Mouse (Mus musculus): Measurements from ENCODE around the gene Slit3. TPM values are rescaled to one million over a fixed set of nuclear protein-coding genes. Genes with fewer than 3 reads are reported as not detected.

The Slit3 gene
- polyA plus RNA-seq, 1 experiment from 2014 or later = 7.4 TPM

- Histone ChIP-seq H3K27me3 (ENCODE audit: control insufficient read depth, insufficient read depth, low read length) (no peaks in the 10 kb centered on the region), H3K9me3 (ENCODE audit: control insufficient read depth, low read length) (no peaks in the 10 kb centered on the region; the same call in 1 of the 2 replicates), H3K4me1 (replicated peaks; ENCODE audit: control insufficient read depth, insufficient read depth, low read length) (no peaks in the 10 kb centered on the region), H3K4me2 (ENCODE audit: low read depth, low read length, severe bottlenecking) (no peak overlapping the region), H3K4me3 (ENCODE audit: low read depth, low read length) (no peak overlapping the region), H3K36me3 (ENCODE audit: control insufficient read depth, insufficient read depth, low read length) (no peaks in the 10 kb centered on the region), H3K27ac (ENCODE audit: low read depth, low read length) (no peak overlapping the region), H3K9ac (ENCODE audit: low read length) (no peak overlapping the region)
- ATAC-seq (replicated peaks; ENCODE audit: low FRiP score) (no peak), DNase-seq (ENCODE audit: low spot score) (no peak)
- 96% methylated on average over 5 of the region's 5 CpGs for WGBS
These were observed 577.9 kb downstream of the Slit3 start for GRCm38 (mm10) chr11:35698901-35699300.

GRCm38 (mm10) chr11:35703471-35703870 lies 582.4 kb downstream of the Slit3 start:
- 70% methylated on average over 4 of the region's 4 CpGs for WGBS
- Histone ChIP-seq H3K9ac (ENCODE audit: low read length) (no peak overlapping the region), H3K4me1 (replicated peaks; ENCODE audit: control insufficient read depth, insufficient read depth, low read length) (no peaks in the 10 kb centered on the region), H3K27ac (ENCODE audit: low read depth, low read length) (no peak overlapping the region), H3K9me3 (ENCODE audit: control insufficient read depth, low read length) (no peaks in the 10 kb centered on the region; the same call in 1 of the 2 replicates), H3K27me3 (ENCODE audit: control insufficient read depth, insufficient read depth, low read length) (no peaks in the 10 kb centered on the region), H3K4me2 (ENCODE audit: low read depth, low read length, severe bottlenecking) (no peak overlapping the region), H3K36me3 (ENCODE audit: control insufficient read depth, insufficient read depth, low read length) (no peaks in the 10 kb centered on the region), H3K4me3 (ENCODE audit: low read depth, low read length) (no peak overlapping the region)
- ATAC-seq (replicated peaks; ENCODE audit: low FRiP score) = no peak
- DNase-seq (ENCODE audit: low spot score) = no peak

GRCm38 (mm10) chr11:35704381-35704780 lies 583.4 kb downstream of the Slit3 start:
- Histone ChIP-seq H3K4me3 (ENCODE audit: low read depth, low read length) (no peak overlapping the region), H3K36me3 (ENCODE audit: control insufficient read depth, insufficient read depth, low read length) (no peaks in the 10 kb centered on the region), H3K9me3 (ENCODE audit: control insufficient read depth, low read length) (no peaks in the 10 kb centered on the region; the same call in 1 of the 2 replicates), H3K9ac (ENCODE audit: low read length) (no peak overlapping the region), H3K4me1 (replicated peaks; ENCODE audit: control insufficient read depth, insufficient read depth, low read length) (no peaks in the 10 kb centered on the region), H3K4me2 (ENCODE audit: low read depth, low read length, severe bottlenecking) (no peak overlapping the region), H3K27me3 (ENCODE audit: control insufficient read depth, insufficient read depth, low read length) (no peaks in the 10 kb centered on the region), H3K27ac (ENCODE audit: low read depth, low read length) (no peak overlapping the region)
- 97% methylated on average over 13 of the region's 13 CpGs for WGBS
- no peak for ATAC-seq (replicated peaks; ENCODE audit: low FRiP score)
- no peak for DNase-seq (ENCODE audit: low spot score)

- no peaks in the 10 kb centered on the region for H3K36me3 ChIP-seq (ENCODE audit: control insufficient read depth, insufficient read depth, low read length)
These were observed 583.9 kb downstream of the Slit3 start for GRCm38 (mm10) chr11:35704927-35705326.

GRCm38 (mm10) chr11:35707431-35707830 lies 586.4 kb downstream of the Slit3 start:
- Histone ChIP-seq H3K4me3 (ENCODE audit: low read depth, low read length) (no peak overlapping the region), H3K9me3 (ENCODE audit: control insufficient read depth, low read length) (no peaks in the 10 kb centered on the region; the same call in 1 of the 2 replicates), H3K4me2 (ENCODE audit: low read depth, low read length, severe bottlenecking) (no peak overlapping the region), H3K9ac (ENCODE audit: low read length) (no peak overlapping the region), H3K27me3 (ENCODE audit: control insufficient read depth, insufficient read depth, low read length) (no peaks in the 10 kb centered on the region), H3K36me3 (ENCODE audit: control insufficient read depth, insufficient read depth, low read length) (no peaks in the 10 kb centered on the region), H3K4me1 (replicated peaks; ENCODE audit: control insufficient read depth, insufficient read depth, low read length) (no peaks in the 10 kb centered on the region), H3K27ac (ENCODE audit: low read depth, low read length) (no peak overlapping the region)
- DNase-seq (ENCODE audit: low spot score) = no peak
- 97% methylated on average over 12 of the region's 12 CpGs for WGBS
- no peak for ATAC-seq (replicated peaks; ENCODE audit: low FRiP score)

More at GRCm38 (mm10) chr11:35704927-35705326, 583.9 kb downstream of the Slit3 start:
- DNase-seq (ENCODE audit: low spot score) (no peak), ATAC-seq (replicated peaks; ENCODE audit: low FRiP score) (no peak)
- Histone ChIP-seq H3K4me3 (ENCODE audit: low read depth, low read length) (no peak overlapping the region), H3K4me1 (replicated peaks; ENCODE audit: control insufficient read depth, insufficient read depth, low read length) (no peaks in the 10 kb centered on the region), H3K27me3 (ENCODE audit: control insufficient read depth, insufficient read depth, low read length) (no peaks in the 10 kb centered on the region), H3K9me3 (ENCODE audit: control insufficient read depth, low read length) (no peaks in the 10 kb centered on the region; the same call in 1 of the 2 replicates), H3K4me2 (ENCODE audit: low read depth, low read length, severe bottlenecking) (no peak overlapping the region), H3K27ac (ENCODE audit: low read depth, low read length) (no peak overlapping the region), H3K9ac (ENCODE audit: low read length) (no peak overlapping the region)
- 92% methylated on average over 5 of the region's 5 CpGs for WGBS

- Histone ChIP-seq H3K9ac (ENCODE audit: low read length) (no peak overlapping the region), H3K4me3 (ENCODE audit: low read depth, low read length) (no peak overlapping the region), H3K4me2 (ENCODE audit: low read depth, low read length, severe bottlenecking) (no peak overlapping the region), H3K9me3 (ENCODE audit: control insufficient read depth, low read length) (no peaks in the 10 kb centered on the region), H3K27me3 (ENCODE audit: control insufficient read depth, insufficient read depth, low read length) (no peaks in the 10 kb centered on the region), H3K27ac (ENCODE audit: low read depth, low read length) (no peak overlapping the region), H3K36me3 (ENCODE audit: control insufficient read depth, insufficient read depth, low read length) (no peaks in the 10 kb centered on the region), H3K4me1 (replicated peaks; ENCODE audit: control insufficient read depth, insufficient read depth, low read length) (no peaks in the 10 kb centered on the region)
- no peak for DNase-seq (ENCODE audit: low spot score)
- WGBS = 86% methylated on average over 6 of the region's 6 CpGs
- no peak for ATAC-seq (replicated peaks; ENCODE audit: low FRiP score)
These were observed 590.3 kb downstream of the Slit3 start for GRCm38 (mm10) chr11:35711314-35711713.

GRCm38 (mm10) chr11:35718881-35719280 lies 597.9 kb downstream of the Slit3 start:
- H3K9ac ChIP-seq (ENCODE audit: low read length) = no peak overlapping the region
- 81% methylated on average over 1 of the region's 1 CpGs for WGBS
- H3K4me1 ChIP-seq (replicated peaks; ENCODE audit: control insufficient read depth, insufficient read depth, low read length) = no peaks in the 10 kb centered on the region
- H3K9me3 ChIP-seq (ENCODE audit: control insufficient read depth, low read length) = no peaks in the 10 kb centered on the region
- no peak overlapping the region for H3K4me2 ChIP-seq (ENCODE audit: low read depth, low read length, severe bottlenecking)
- no peak overlapping the region for H3K4me3 ChIP-seq (ENCODE audit: low read depth, low read length)
- H3K27me3 ChIP-seq (ENCODE audit: control insufficient read depth, insufficient read depth, low read length) = no peaks in the 10 kb centered on the region
- no peak for ATAC-seq (replicated peaks; ENCODE audit: low FRiP score)
- H3K27ac ChIP-seq (ENCODE audit: low read depth, low read length) = no peak overlapping the region
- H3K36me3 ChIP-seq (ENCODE audit: control insufficient read depth, insufficient read depth, low read length) = no peaks in the 10 kb centered on the region
- no peak for DNase-seq (ENCODE audit: low spot score)

- H3K4me3 ChIP-seq (ENCODE audit: low read depth, low read length) = no peak overlapping the region
- no peaks in the 10 kb centered on the region for H3K36me3 ChIP-seq (ENCODE audit: control insufficient read depth, insufficient read depth, low read length)
- no peak overlapping the region for H3K4me2 ChIP-seq (ENCODE audit: low read depth, low read length, severe bottlenecking)
- no peak overlapping the region for H3K9ac ChIP-seq (ENCODE audit: low read length)
- no peaks in the 10 kb centered on the region for H3K27me3 ChIP-seq (ENCODE audit: control insufficient read depth, insufficient read depth, low read length)
- DNase-seq (ENCODE audit: low spot score) = no peak
- ATAC-seq (replicated peaks; ENCODE audit: low FRiP score) = no peak
- H3K4me1 ChIP-seq (replicated peaks; ENCODE audit: control insufficient read depth, insufficient read depth, low read length) = no peaks in the 10 kb centered on the region
- H3K9me3 ChIP-seq (ENCODE audit: control insufficient read depth, low read length) = no peaks in the 10 kb centered on the region
- no peak overlapping the region for H3K27ac ChIP-seq (ENCODE audit: low read depth, low read length)
- WGBS = 94% methylated on average over 5 of the region's 5 CpGs
These were observed 602.9 kb downstream of the Slit3 start for GRCm38 (mm10) chr11:35723876-35724275.

GRCm38 (mm10) chr11:35726341-35726846 lies 605.4 kb downstream of the Slit3 start:
- H3K4me3 ChIP-seq (ENCODE audit: low read depth, low read length) = no peak overlapping the region
- WGBS = 72% methylated on average over 8 of the region's 8 CpGs
- H3K9ac ChIP-seq (ENCODE audit: low read length) = no peak overlapping the region
- no peaks in the 10 kb centered on the region for H3K9me3 ChIP-seq (ENCODE audit: control insufficient read depth, low read length)
- ATAC-seq (replicated peaks; ENCODE audit: low FRiP score) (no peak), DNase-seq (ENCODE audit: low spot score) (no peak)
- no peak overlapping the region for H3K27ac ChIP-seq (ENCODE audit: low read depth, low read length)
- H3K4me2 ChIP-seq (ENCODE audit: low read depth, low read length, severe bottlenecking) = no peak overlapping the region
- H3K4me1 ChIP-seq (replicated peaks; ENCODE audit: control insufficient read depth, insufficient read depth, low read length) = no peaks in the 10 kb centered on the region
- no peaks in the 10 kb centered on the region for H3K27me3 ChIP-seq (ENCODE audit: control insufficient read depth, insufficient read depth, low read length)
- H3K36me3 ChIP-seq (ENCODE audit: control insufficient read depth, insufficient read depth, low read length) = no peaks in the 10 kb centered on the region
